17 mouse cellular contexts compared by ENCODE assay signal in genomic region chr15:3174072-3174471, GRCm38 (mm10).
A peak's percentile ranks its signal among the peaks of the same experiment; 100 is the strongest.
DNase-seq lines count a peak whose midpoint lies in the region; ATAC-seq and TF ChIP-seq lines count a peak whose summit lies in the region.
"Had no signal": no experiment of that assay in that cellular context is flagged by ENCODE, and none has a peak within 500 bp of the region (broad histone marks: within the 10 kb centered on the region; RNA-seq: fewer than 3 reads in every experiment).

No protein-coding gene starts in this region.

- no peaks in the 10 kb centered on the region for H3K27me3 ChIP-seq in stomach, postnatal 0 days (ENCODE audit: control insufficient read depth, insufficient read depth, low read length)
- H3K27me3 ChIP-seq: heart, embryonic 15.5 days; hindbrain, embryonic 13.5 days; liver, embryonic 15.5 days had no signal

- H3K36me3 ChIP-seq in stomach, postnatal 0 days (ENCODE audit: control insufficient read depth, insufficient read depth, low read length), result no peaks in the 10 kb centered on the region
- H3K36me3 ChIP-seq: heart, embryonic 15.5 days; hindbrain, embryonic 13.5 days; liver, embryonic 15.5 days had no signal

- no peaks in the 10 kb centered on the region for H3K4me1 ChIP-seq in stomach, postnatal 0 days (replicated peaks; ENCODE audit: control insufficient read depth, insufficient read depth)
- H3K4me1 ChIP-seq: heart, embryonic 15.5 days; hindbrain, embryonic 13.5 days; liver, embryonic 15.5 days had no signal

- no peak overlapping the region for H3K4me3 ChIP-seq in stomach, postnatal 0 days (ENCODE audit: low read depth, low read length)
- H3K4me3 ChIP-seq: heart, embryonic 15.5 days; hindbrain, embryonic 13.5 days; liver, embryonic 15.5 days had no signal

- H3K27ac ChIP-seq in stomach, postnatal 0 days (replicated peaks), result no peak overlapping the region
- H3K27ac ChIP-seq: heart, embryonic 15.5 days; hindbrain, embryonic 13.5 days; liver, embryonic 15.5 days had no signal

- ATAC-seq in stomach, postnatal 0 days (ENCODE audit: low FRiP score, low TSS enrichment), result no peak
- ATAC-seq in frontal cortex, adult (ENCODE audit: low TSS enrichment), result no peak

- H3K9ac ChIP-seq in stomach, postnatal 0 days (ENCODE audit: low read length), result no peak overlapping the region
- H3K9ac ChIP-seq: heart, embryonic 15.5 days; hindbrain, embryonic 13.5 days; liver, embryonic 15.5 days had no signal

- DNase-seq in thymus, postnatal 14 days, result peak; percentile 6
- DNase-seq in thymus, postnatal 4 days, result no peak
- DNase-seq in c-Kit-positive CD71-negative TER-119-negative erythroid progenitor cells, embryonic 14.5 days (ENCODE audit: low read depth), result peak; percentile 6
- DNase-seq in large intestine, adult 2 months (ENCODE audit: low read depth, low spot score), result peak; percentile 18
- DNase-seq in stomach, postnatal 0 days (ENCODE audit: low spot score), result peak; percentile 22
- no peak for DNase-seq in kidney, postnatal 10 days
- no peak for DNase-seq in urinary bladder, postnatal 10 days (ENCODE audit: low spot score)
- DNase-seq: adrenal gland, postnatal 14 days; cerebellum, postnatal 25 days; heart, adult 11 months; left cerebral cortex, postnatal 4 days; lung, postnatal 4 days; right cerebral cortex, postnatal 14 days had no signal

- WGBS in large intestine, adult 2 months, result 2% methylated on average over 2 of the region's 2 CpGs
- 33% methylated on average over 2 of the region's 2 CpGs for WGBS in stomach, postnatal 0 days

- no peak for TF ChIP-seq EP300 in stomach, postnatal 0 days (optimal IDR thresholded peaks at IDR 0.05)

- H3K9me3 ChIP-seq in stomach, postnatal 0 days (ENCODE audit: control insufficient read depth, low read length), result no peaks in the 10 kb centered on the region
- H3K9me3 ChIP-seq: heart, embryonic 15.5 days; hindbrain, embryonic 13.5 days; liver, embryonic 15.5 days had no signal

- H3K4me2 ChIP-seq in stomach, postnatal 0 days (replicated peaks; ENCODE audit: low read depth), result no peak overlapping the region
- H3K4me2 ChIP-seq: heart, embryonic 15.5 days; hindbrain, embryonic 13.5 days; liver, embryonic 15.5 days had no signal

- no peak for TF ChIP-seq CTCF in stomach, postnatal 0 days (IDR thresholded peaks at IDR 0.05; ENCODE audit: low read depth)

Comparison
In these comparisons a context has a peak if more than half of its experiments do, and no peak if none do; other contexts are left out.
1. DNase-seq: peak in thymus, postnatal 14 days (single experiment), c-Kit-positive CD71-negative TER-119-negative erythroid progenitor cells, embryonic 14.5 days (single experiment), large intestine, adult 2 months (single experiment) and stomach, postnatal 0 days (single experiment); none in thymus, postnatal 4 days (single experiment), kidney, postnatal 10 days (single experiment) and urinary bladder, postnatal 10 days (single experiment).